Mouse (Mus musculus) neural tube, embryonic 13.5 days (tissue): ENCODE measurements at regions not wholly inside any gene's neighbourhood (a gene's known extent, or its start where the extent isn't known, plus 50 kb on each side); places are given as distances from the start of the nearest gene placed in this dataset.
"Not testable (repeated sequence)": the region's sequence is repeated elsewhere in the genome, so short reads cannot be mapped to it uniquely, and the experiment has no call there.

Experiments used
- ATAC-seq: fragments of 200-750 bp; cut with Nextera tagmentation; 2 replicates; pipeline ENCODE4 v1.8.0; 2017; ENCODE audit warnings: low read depth, mild to moderate bottlenecking, moderate TSS enrichment, moderate library complexity
- H3K27ac ChIP-seq: fragments of 300-500 bp; sonication (generic); replicated peaks from 2 replicates; pipeline ENCODE4 v1.5.1; 2015; ENCODE audit warnings: moderate library complexity, mild to moderate bottlenecking, inconsistent platforms
- H3K27me3 ChIP-seq: fragments of 300-500 bp; sonication (generic); 2 replicates; pipeline ENCODE4 v1.6.1; 2015; ENCODE audit warnings: mild to moderate bottlenecking, inconsistent platforms
- H3K36me3 ChIP-seq: fragments of 300-500 bp; sonication (generic); 2 replicates; pipeline ENCODE4 v1.6.1; 2015; ENCODE audit warnings: mild to moderate bottlenecking, inconsistent platforms
- H3K4me1 ChIP-seq: fragments of 300-500 bp; sonication (generic); replicated peaks from 2 replicates; pipeline ENCODE4 v1.6.1; 2015; ENCODE audit warnings: inconsistent platforms
- H3K4me2 ChIP-seq: fragments of 300-500 bp; sonication (generic); 2 replicates; pipeline ENCODE4 v1.6.1; 2015; ENCODE audit warnings: inconsistent platforms, mild to moderate bottlenecking, moderate library complexity
- H3K4me3 ChIP-seq: fragments of 300-500 bp; sonication (generic); 2 replicates; pipeline ENCODE4 v1.5.1; 2015; ENCODE audit warnings: mild to moderate bottlenecking, inconsistent platforms
- H3K9ac ChIP-seq: fragments of 300-500 bp; sonication (generic); 2 replicates; pipeline ENCODE4 v1.6.1; 2015; ENCODE audit warnings: moderate library complexity, mild to moderate bottlenecking, inconsistent platforms
- H3K9me3 ChIP-seq: fragments of 300-500 bp; sonication (generic); 2 replicates; pipeline ENCODE4 v1.6.1; 2016; ENCODE audit warnings: inconsistent platforms
- WGBS: fragments of 180-500 bp; shearing (Covaris S2); methylation state at CpG from one replicate; pipeline ENCODE4 v1.1.7; 2015; 5-methylcytosine and 5-hydroxymethylcytosine counted together

- 0 out of 2 replicates have a peak, but pooled peaks cover 3% of the 10 kb centered on the region for H3K4me1 ChIP-seq
- no peaks in the 10 kb centered on the region for H3K27me3 ChIP-seq
- H3K4me3 ChIP-seq, result no peak overlapping the region
- H3K27ac ChIP-seq, result no peak overlapping the region
- H3K9me3 ChIP-seq, result no peaks in the 10 kb centered on the region
- ATAC-seq, result no peak
- WGBS, result 19% methylated on average over 4 of the region's 4 CpGs
- no peaks in the 10 kb centered on the region for H3K36me3 ChIP-seq
- no peak overlapping the region for H3K4me2 ChIP-seq
- H3K9ac ChIP-seq, result no peak overlapping the region
Observed at GRCm38 (mm10) chr9:97297538-97297937, 72.2 kb downstream of the Trim42 start.

- Histone ChIP-seq H3K9me3 (no peaks in the 10 kb centered on the region), H3K27ac (no peak overlapping the region), H3K9ac (no peak overlapping the region), H3K27me3 (no peaks in the 10 kb centered on the region), H3K4me2 (no peak overlapping the region), H3K4me1 (0 out of 2 replicates have a peak, but pooled peaks cover 3% of the 10 kb centered on the region), H3K36me3 (no peaks in the 10 kb centered on the region), H3K4me3 (no peak overlapping the region)
- 32% methylated on average over 7 of the region's 7 CpGs for WGBS
- no peak for ATAC-seq
Observed at GRCm38 (mm10) chr9:97295770-97296169, 74.0 kb downstream of the Trim42 start.

- no peak for ATAC-seq
- no peak overlapping the region for H3K4me3 ChIP-seq
- H3K27me3 ChIP-seq, result no peaks in the 10 kb centered on the region
- H3K9me3 ChIP-seq, result no peaks in the 10 kb centered on the region
- no peak overlapping the region for H3K27ac ChIP-seq
- no peak overlapping the region for H3K4me2 ChIP-seq
- WGBS, result 75% methylated on average over 1 of the region's 1 CpGs
- no peaks in the 10 kb centered on the region for H3K4me1 ChIP-seq
- H3K36me3 ChIP-seq, result no peaks in the 10 kb centered on the region
- no peak overlapping the region for H3K9ac ChIP-seq
Observed at GRCm38 (mm10) chr9:97291870-97292269, 77.9 kb downstream of the Trim42 start.

- Histone ChIP-seq H3K4me3 (no peak overlapping the region), H3K36me3 (no peaks in the 10 kb centered on the region), H3K4me2 (no peak overlapping the region), H3K27ac (no peak overlapping the region), H3K9ac (no peak overlapping the region), H3K27me3 (no peaks in the 10 kb centered on the region), H3K9me3 (no peaks in the 10 kb centered on the region), H3K4me1 (peaks cover 9% of the 10 kb centered on the region)
- no peak for ATAC-seq
- 36% methylated on average over 7 of the region's 7 CpGs for WGBS
Observed at GRCm38 (mm10) chr9:97284282-97284802, 85.4 kb downstream of the Trim42 start.

GRCm38 (mm10) chr9:97282090-97282489 is 87.7 kb downstream of the Trim42 start:
- no peak overlapping the region for H3K4me2 ChIP-seq
- no peak overlapping the region for H3K9ac ChIP-seq
- no peak for ATAC-seq
- H3K36me3 ChIP-seq, result no peaks in the 10 kb centered on the region
- WGBS, result 93% methylated on average over 3 of the region's 3 CpGs
- no peak overlapping the region for H3K27ac ChIP-seq
- no peak overlapping the region for H3K4me3 ChIP-seq
- H3K9me3 ChIP-seq, result no peaks in the 10 kb centered on the region
- peaks cover 9% of the 10 kb centered on the region for H3K4me1 ChIP-seq
- no peaks in the 10 kb centered on the region for H3K27me3 ChIP-seq

GRCm38 (mm10) chr9:97275449-97275848 is 94.3 kb downstream of the Trim42 start:
- not testable (repeated sequence) for H3K36me3 ChIP-seq, ATAC-seq, H3K27ac ChIP-seq, H3K4me3 ChIP-seq, H3K4me1 ChIP-seq, H3K9me3 ChIP-seq, H3K4me2 ChIP-seq, H3K9ac ChIP-seq, H3K27me3 ChIP-seq
- 89% methylated on average over 14 of the region's 14 CpGs for WGBS

- no peaks in the 10 kb centered on the region for H3K36me3 ChIP-seq
- no peaks in the 10 kb centered on the region for H3K4me1 ChIP-seq
- no peak overlapping the region for H3K27ac ChIP-seq
- H3K4me3 ChIP-seq, result no peak overlapping the region
- H3K9me3 ChIP-seq, result no peaks in the 10 kb centered on the region; the same call in 1 of the 2 replicates
- 90% methylated on average over 7 of the region's 7 CpGs for WGBS
- no peaks in the 10 kb centered on the region for H3K27me3 ChIP-seq
- no peak overlapping the region for H3K4me2 ChIP-seq
- H3K9ac ChIP-seq, result no peak overlapping the region
- no peak for ATAC-seq
Observed at GRCm38 (mm10) chr9:97273891-97274290, 95.9 kb downstream of the Trim42 start.

- Histone ChIP-seq H3K27ac (no peak overlapping the region), H3K4me3 (no peak overlapping the region), H3K4me2 (no peak overlapping the region), H3K27me3 (no peaks in the 10 kb centered on the region), H3K9ac (no peak overlapping the region), H3K9me3 (no peaks in the 10 kb centered on the region; the same call in 1 of the 2 replicates), H3K4me1 (no peaks in the 10 kb centered on the region), H3K36me3 (no peaks in the 10 kb centered on the region)
- 92% methylated on average over 8 of the region's 8 CpGs for WGBS
- ATAC-seq, result no peak
Observed at GRCm38 (mm10) chr9:97272061-97272460, 97.7 kb downstream of the Trim42 start.

GRCm38 (mm10) chr9:97247621-97248020 is 122.1 kb downstream of the Trim42 start:
- 86% methylated on average over 1 of the region's 1 CpGs for WGBS
- H3K9me3 ChIP-seq, result no peaks in the 10 kb centered on the region
- H3K27me3 ChIP-seq, result no peaks in the 10 kb centered on the region
- H3K4me1 ChIP-seq, result no peaks in the 10 kb centered on the region
- H3K4me2 ChIP-seq, result no peak overlapping the region
- H3K4me3 ChIP-seq, result no peak overlapping the region
- no peaks in the 10 kb centered on the region for H3K36me3 ChIP-seq
- ATAC-seq, result no peak
- no peak overlapping the region for H3K27ac ChIP-seq
- no peak overlapping the region for H3K9ac ChIP-seq

GRCm38 (mm10) chr9:97226074-97226473 is 115.1 kb upstream of the Slc25a36 start:
- Histone ChIP-seq H3K9ac (no peak overlapping the region), H3K4me2 (no peak overlapping the region), H3K27ac (no peak overlapping the region), H3K9me3 (no peaks in the 10 kb centered on the region), H3K4me3 (no peak overlapping the region), H3K27me3 (no peaks in the 10 kb centered on the region), H3K4me1 (peaks cover 10% of the 10 kb centered on the region), H3K36me3 (no peaks in the 10 kb centered on the region)
- WGBS, result 88% methylated on average over 5 of the region's 5 CpGs
- ATAC-seq, result no peak

GRCm38 (mm10) chr9:97224549-97224948 is 113.6 kb upstream of the Slc25a36 start:
- H3K9ac ChIP-seq, result no peak overlapping the region
- no peak overlapping the region for H3K4me3 ChIP-seq
- H3K36me3 ChIP-seq, result no peaks in the 10 kb centered on the region
- ATAC-seq, result no peak
- peak overlapping the region; percentile 16; the same call in 1 of the 2 replicates for H3K4me2 ChIP-seq
- H3K27ac ChIP-seq, result no peak overlapping the region
- no peaks in the 10 kb centered on the region for H3K27me3 ChIP-seq
- H3K4me1 ChIP-seq, result peaks cover 10% of the 10 kb centered on the region
- 20% methylated on average over 7 of the region's 7 CpGs for WGBS
- H3K9me3 ChIP-seq, result no peaks in the 10 kb centered on the region

GRCm38 (mm10) chr9:97214806-97215205 is 103.8 kb upstream of the Slc25a36 start:
- Histone ChIP-seq H3K4me2 (no peak overlapping the region), H3K27me3 (no peaks in the 10 kb centered on the region), H3K9me3 (no peaks in the 10 kb centered on the region), H3K4me3 (no peak overlapping the region), H3K27ac (no peak overlapping the region), H3K4me1 (no peaks in the 10 kb centered on the region), H3K36me3 (no peaks in the 10 kb centered on the region), H3K9ac (no peak overlapping the region)
- no peak for ATAC-seq
- WGBS, result 43% methylated on average over 2 of the region's 2 CpGs

- no peak for ATAC-seq
- Histone ChIP-seq H3K9ac (no peak overlapping the region), H3K4me2 (no peak overlapping the region)
Observed at GRCm38 (mm10) chr9:97190321-97190860, 79.4 kb upstream of the Slc25a36 start.

More at GRCm38 (mm10) chr9:97190321-97190860, 79.4 kb upstream of the Slc25a36 start:
- no peak overlapping the region for H3K4me3 ChIP-seq
- H3K4me1 ChIP-seq, result no peaks in the 10 kb centered on the region
- no peak overlapping the region for H3K27ac ChIP-seq
- H3K9me3 ChIP-seq, result no peaks in the 10 kb centered on the region
- WGBS, result 79% methylated on average over 14 of the region's 14 CpGs
- no peaks in the 10 kb centered on the region for H3K36me3 ChIP-seq
- no peaks in the 10 kb centered on the region for H3K27me3 ChIP-seq
